Mouse (Mus musculus): Measurements from ENCODE around the gene Ttc17. TPM values are rescaled to one million over a fixed set of nuclear protein-coding genes. Genes with fewer than 3 reads are reported as not detected.
"Not testable (repeated sequence)": the region's sequence is repeated elsewhere in the genome, so short reads cannot be mapped to it uniquely, and the experiment has no call there.

Gene Ttc17
- total RNA-seq, 2 experiments from 2014 or later, result 29.2 to 31.9 TPM

DNA sequence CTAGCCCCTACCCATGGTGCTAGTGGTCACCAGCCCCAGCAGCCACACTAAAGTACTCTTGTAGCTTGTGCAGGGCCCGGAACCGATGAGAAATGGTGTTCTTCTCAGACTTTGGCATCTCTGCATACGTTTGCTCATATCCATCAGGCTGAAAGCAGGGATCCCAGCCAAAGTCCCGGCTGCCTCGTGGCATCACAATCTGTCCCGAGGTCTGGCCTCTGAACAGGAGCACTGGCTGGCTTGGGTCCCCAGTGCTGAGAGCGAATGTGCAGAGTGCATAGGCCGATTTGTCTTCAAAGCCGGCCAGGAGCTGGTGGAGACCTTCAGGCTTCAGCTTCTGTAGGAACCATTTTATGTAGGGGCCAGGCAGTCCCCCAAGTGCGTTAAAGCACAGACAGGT, 22.0 kb downstream of the Ttc17 start:
- intact Hi-C loops (cut with DNase I); DNase-seq: not testable (repeated sequence)

DNA sequence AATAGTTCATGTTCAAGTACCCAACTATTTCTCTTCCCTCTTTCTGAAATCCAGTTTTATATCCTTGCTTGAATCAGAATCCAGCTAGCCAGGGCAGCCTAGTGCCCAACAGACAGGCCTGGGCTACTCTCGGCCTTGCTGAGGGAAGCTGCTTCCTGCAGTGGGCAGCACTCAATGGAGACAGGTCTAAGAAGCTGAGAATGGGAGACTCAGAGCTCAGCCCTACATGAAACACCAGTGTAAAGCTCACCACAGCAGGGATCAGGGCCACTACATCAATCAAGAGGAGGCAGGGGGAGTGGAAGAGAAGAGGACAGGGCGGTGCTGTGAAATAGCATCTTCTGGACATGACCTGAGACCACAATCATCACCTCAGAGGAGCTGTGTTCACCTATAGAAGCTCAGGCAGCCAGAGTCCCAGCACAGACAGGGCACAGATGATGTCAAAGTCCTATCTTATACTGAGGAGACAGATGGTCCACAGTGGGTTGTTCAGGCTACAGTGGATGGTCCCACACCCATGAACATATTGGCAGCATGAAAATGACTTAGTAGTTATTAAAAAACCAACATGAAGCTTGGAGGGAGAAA, 25.3 kb downstream of the Ttc17 start:
- DNase-seq, result no peak
- intact Hi-C loops (cut with DNase I), result no loop called here

DNA sequence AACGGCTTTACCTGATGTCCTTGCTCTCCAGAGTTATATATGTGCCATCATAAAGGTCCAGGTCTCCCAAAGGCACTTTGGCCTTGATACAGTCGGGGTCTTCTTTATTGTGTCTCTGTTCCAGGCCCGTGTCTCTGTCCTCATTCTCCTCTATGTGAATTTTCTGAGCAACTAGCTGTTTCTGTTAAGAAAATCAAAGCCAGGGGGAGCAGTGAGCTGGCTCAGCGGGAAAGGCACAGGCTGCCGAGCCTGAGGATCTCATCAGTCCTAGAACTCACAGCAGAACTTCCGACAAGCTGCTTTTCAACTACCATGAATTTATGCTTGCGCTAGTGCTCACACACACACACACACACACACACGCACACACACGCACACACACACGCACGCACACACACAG, 27.8 kb downstream of the Ttc17 start:
- no peak for DNase-seq
- intact Hi-C loops (cut with DNase I), result no loop called here

DNA sequence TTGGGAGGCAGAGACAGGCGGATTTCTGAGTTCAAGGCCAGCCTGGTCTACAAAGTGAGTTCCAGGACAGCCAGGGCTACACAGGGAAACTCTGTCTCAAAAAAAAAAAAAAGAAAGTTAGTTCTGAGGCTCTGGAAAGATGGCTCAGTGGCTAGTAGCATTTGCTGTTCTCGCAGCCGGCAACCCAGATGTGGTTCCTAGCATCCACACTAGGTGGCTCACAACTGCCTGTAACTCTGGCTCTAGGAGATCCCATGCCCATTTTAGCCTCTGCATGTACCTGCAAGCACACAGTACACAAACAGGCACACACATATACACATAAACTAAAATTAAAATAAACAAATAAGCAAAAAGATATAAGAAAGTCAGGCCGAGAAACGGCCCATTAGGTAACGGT, 35.4 kb downstream of the Ttc17 start:
- intact Hi-C loops (cut with DNase I), result no loop called here
- peak; percentile 34 to 56 for DNase-seq

DNA sequence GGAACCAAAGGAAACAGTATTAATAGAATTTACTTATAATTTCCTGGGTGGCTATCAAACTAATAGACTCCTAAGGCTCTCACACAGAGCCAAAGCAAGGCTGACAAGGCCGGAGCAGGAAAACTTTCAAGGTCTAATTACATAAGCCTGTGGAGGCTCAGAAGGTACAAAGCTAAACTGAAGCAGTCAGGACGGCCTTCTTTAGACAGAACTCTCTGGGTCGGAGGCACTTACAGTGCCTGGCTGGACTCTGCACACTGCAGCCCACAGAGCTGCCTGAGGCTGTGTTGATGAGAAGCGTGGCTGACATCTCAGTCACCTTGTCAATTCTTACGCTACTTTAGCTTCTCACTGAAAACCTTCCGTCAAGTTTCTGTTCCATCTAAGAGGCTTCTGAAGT, 42.7 kb downstream of the Ttc17 start:
- intact Hi-C loops (cut with DNase I), result no loop called here
- no peak for DNase-seq

DNA sequence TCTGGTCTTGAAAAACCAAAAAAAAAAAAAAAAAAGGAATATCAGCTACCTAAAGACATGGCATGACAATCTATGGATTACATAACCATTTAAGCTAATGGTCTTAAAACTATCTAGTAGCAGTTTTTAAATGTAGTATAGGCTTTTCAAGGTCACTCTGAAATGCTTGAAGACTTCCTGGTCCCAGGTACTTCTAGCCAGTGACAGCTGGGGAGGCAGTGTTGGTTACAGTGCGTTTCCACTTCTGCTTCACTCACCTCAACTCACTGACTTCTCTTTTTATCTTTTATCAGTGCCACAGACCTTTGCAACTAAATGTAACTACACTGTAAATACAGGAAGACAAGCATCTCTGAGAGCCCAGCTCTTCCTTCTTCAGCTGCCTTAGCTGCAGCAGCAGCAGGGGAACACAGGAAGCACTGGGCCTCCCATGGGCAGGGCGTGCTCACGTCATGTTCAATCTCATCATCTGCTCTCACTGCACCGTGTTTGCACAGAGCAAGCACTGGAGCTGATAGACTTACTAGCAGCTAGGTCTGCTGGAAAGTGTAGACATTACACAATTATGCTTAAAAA, 46.0 kb downstream of the Ttc17 start:
- DNase-seq, result no peak
- intact Hi-C loops (cut with DNase I), result no loop called here

DNA sequence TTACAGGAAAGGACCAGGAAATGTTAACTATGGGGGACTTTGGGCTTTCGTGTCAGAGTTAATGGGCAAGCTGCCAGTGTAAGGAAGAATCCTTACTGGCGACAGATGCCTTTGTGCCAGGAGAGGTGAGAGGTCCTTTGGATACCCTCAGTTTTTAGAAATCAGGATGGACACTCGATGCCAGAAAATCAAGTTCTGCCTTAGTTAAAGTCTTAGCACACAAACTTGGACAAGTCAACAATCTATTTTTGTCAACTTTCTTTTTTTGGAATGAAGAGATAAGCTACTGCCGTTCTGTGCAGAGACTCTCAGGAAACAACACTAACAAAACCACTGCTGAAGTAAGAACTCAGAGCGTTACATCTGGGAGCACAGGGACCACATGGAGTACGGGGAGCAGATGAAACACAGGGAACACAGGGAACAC, 58.3 kb downstream of the Ttc17 start:
- intact Hi-C loops (cut with DNase I), result no loop called here
- DNase-seq, result peak; percentile 42 to 45

DNA sequence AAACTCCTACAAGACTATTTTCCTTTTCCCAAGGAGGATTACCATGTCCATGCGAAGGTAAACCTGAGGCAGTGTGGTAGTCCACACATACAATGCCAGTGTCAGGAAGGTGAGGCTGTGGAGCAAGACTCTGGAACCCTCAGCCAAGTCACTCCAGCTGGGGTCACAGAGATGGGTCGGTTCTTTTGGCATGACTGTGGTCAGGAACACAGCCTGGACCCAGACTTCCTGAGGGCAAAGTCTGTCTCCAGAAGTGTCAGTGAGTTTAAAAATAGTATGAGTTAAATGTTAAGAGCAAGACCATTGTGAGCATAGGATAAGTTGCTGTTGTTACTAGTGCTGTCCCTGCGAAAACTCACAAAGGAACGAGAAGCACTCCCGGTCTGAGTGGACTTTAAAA, 59.7 kb downstream of the Ttc17 start:
- no peak for DNase-seq
- intact Hi-C loops (cut with DNase I), result no loop called here

DNA sequence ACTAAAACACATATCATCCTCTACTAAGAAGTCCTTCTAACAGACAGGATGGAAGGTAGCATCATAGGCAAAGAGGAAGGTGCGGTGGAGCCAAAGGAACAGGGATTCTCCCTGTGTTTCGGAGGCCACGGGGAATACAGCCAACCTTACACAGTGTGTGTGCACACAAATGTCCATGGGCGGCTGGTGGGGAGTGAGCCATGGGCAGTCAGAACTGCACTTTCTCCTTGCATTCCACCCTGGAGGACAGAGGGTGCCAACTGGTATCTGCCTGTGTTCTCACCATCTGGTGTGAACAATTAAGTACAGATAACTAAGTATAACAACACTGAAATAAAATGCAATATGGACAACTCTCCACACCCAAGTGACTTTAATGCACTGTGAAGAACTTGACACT, 61.9 kb downstream of the Ttc17 start:
- peak; percentile 27 to 29 for DNase-seq
- intact Hi-C loops (cut with DNase I), result no loop called here

DNA sequence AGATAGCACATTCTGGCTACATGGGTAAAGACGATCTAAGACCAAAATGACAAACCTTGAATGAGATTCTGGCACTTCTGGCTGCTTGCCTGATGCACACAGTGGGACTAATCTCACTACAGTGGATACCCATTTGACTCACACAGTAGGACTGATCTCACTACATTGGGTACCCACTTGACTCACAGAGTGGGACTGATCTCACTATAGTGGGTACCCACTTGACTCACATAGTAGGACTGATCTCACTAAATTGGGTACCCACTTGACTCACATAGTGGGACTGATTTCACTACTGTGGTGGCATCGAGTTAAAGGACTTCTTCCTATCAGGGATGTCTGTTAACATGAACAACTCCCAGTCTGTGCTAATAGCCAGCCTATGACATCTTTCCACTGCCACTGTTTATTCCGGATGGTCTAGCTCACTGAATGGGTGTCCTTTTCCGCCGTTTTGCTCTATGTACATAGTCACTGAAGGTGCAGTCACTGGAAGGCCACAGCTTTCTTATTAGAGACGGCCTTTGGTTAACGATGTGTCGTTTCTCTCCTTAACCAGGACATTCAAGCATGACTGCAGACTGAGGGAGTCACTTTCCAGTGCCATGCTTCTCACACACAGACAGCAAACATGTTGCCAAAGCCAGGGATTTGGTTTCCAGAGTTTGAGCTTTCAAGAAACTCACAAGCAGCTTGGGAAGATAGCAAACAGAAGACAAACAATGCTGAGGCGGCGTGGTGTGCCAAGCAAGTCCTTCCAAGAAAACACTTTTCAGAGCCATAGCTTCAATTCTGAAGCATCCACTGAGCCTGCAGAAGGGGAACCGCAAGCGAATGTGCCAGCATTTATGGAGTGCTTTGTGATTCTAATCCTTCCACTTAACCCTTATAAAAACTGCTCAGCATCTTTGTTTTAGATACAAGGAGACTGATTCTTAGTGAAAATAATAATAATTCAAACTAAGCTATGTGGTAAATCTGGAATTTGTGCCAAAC, 62.9 kb downstream of the Ttc17 start:
- intact Hi-C loops (cut with DNase I), result no loop called here
- no peak for DNase-seq

DNA sequence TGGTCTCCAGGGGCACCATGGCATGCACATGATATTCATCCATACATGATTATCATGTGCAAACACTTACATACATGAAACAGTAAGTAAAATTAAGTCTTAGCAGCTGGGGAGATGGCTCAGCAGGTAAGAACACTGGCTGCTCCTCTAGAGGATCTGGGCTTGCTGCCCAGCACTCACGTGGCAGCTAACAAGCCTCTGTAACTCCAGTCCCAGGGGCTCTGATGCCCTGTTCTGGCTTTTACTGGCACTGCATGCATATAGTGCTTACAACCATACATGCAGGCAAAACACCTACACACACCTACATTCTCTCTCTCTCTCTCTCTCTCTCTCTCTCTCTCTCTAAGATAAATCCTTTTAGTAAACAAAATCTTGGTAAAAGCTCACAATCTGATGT, 65.7 kb downstream of the Ttc17 start:
- peak; percentile 66 to 76 for DNase-seq
- intact Hi-C loops (cut with DNase I), result no loop called here

DNA sequence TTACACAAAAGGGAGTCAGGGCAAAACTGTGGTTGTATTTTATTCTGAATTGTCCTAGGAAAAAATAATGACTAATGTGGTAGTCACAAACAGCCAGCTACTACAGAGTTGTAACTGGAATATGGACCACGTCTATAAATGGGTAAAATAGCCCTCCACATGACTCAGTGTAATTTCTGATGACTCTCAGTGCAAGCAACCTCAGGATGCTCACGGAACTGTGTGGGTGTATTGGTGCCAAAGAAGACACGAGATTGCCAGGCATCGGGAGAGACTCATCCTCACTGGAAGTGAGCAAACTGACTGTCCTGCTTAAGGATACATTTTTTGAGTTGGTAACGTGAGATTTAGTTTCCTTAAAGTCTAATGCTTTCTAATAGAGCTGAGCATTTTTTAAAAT, 67.0 kb downstream of the Ttc17 start:
- intact Hi-C loops (cut with DNase I), result no loop called here

DNA sequence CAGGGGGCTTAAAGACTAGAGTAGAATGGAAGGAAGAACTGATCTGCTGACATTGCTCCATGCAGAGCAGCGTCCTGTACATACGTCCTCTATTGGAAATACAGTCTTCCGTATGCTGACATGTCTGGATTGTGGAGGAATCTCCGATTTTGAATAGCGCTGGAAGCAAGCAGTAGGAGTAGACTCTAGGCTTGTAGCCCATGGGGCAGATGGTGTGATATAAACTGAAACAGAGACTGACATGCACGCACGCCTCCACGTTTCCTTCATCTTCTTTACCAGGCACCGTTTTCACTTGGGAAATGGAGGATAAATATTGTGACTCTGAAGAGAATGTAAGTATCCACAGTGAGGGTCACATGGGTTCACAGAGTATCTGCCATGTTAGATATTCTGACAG, 70.2 kb downstream of the Ttc17 start:
- intact Hi-C loops (cut with DNase I), result no loop called here
- no peak for DNase-seq

More for the DNA sequence above, 67.0 kb downstream of the Ttc17 start:
- DNase-seq, result no peak

DNA sequence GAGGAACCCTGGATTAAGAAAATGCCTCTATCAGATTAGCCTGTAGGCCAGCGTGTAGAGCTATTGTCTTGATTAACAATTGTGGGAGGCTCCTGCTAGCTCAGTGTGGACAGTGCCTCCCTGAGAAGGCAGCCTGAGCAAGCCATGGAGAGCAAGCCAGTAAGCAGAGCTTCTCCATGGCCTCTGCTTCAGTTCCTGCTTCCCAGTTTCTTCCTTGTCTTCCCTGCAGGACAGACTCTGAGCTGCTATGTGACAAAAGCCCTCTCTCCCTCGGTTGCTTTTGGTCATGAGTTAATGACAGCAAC, 71.8 kb downstream of the Ttc17 start:
- intact Hi-C loops (cut with DNase I), result no loop called here
- DNase-seq, result no peak

DNA sequence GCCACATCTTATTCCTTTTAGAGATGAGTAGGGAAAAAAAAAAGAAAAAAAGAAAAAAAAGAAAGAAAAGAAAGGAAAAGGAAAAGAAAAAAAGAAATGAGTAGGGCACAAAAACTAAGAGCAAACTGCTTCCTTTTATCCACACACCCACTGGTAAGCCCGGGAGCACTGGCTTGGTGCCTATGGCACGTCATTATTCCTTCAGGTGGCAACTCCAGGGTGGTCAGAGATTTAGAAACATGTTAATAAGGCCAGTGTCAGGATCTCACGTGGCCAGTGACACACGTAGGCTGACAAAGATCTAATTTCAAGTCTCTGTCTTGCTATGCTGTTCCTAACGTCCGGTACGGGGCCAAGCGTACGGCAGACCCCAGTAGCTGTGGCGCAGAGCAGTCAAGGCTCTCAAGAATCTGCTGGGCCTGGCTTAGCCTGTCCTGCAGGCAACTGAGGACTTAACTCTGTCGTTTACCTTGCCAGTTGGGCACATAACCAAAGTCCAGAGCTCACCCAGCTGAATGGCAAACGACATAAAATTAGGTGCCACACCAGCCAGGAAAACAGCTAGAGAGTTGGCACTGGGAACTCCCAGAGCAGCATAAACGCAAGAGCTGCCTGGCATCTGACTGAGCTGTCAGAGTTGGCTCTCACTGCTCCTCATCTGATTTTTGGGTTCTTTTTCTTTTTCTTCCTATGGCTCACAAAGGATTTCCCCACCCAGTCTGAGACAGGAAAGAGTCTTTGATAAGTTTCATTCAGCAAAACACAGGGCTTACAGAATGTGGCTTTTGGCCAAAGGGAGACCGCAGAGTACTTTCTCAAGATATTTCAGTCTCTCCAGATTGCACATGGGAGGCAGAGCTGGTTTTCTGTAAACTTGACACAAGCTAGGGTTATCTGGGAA, 72.4 kb downstream of the Ttc17 start:
- intact Hi-C loops (cut with DNase I), result no loop called here
- DNase-seq, result peak; percentile 46 to 50

DNA sequence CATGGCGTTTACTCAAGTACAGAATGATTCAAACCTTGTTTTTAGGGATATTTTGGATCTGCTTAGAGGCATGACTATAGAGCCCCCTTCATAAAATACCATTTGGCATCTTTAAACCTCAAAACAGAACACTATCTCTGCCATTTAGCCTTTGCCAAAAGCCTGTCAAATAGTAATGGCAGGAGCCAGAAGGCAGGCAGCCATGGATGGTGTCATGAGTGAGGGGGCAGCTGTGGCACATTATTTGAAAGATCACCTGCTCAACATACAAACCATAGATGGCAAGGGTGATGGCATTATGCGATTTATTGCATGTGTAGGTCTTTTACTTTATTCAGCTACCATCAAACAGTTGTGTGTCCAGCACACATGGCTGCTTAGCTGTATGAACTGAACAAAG, 73.4 kb downstream of the Ttc17 start:
- intact Hi-C loops (cut with DNase I), result no loop called here
- DNase-seq, result no peak

DNA sequence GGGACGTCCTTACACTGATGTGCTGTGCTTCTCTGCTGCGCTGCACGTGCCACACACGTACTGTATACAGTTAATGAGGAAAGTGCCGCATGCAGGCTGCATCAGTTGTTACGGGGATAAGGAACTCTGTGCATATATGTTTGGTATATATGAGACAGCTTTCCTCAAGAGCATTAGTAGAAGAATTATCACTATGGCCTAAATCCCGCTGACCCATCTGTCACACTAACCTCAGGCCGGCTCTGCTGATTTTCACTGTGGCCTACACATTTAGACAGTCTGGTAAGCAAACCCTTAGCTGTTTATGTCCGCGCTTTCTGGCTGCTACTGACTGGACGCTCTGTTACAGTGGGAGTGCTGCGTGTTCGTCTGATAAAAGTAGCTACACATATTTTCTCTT, 77.2 kb downstream of the Ttc17 start:
- DNase-seq, result no peak
- intact Hi-C loops (cut with DNase I), result no loop called here

DNA sequence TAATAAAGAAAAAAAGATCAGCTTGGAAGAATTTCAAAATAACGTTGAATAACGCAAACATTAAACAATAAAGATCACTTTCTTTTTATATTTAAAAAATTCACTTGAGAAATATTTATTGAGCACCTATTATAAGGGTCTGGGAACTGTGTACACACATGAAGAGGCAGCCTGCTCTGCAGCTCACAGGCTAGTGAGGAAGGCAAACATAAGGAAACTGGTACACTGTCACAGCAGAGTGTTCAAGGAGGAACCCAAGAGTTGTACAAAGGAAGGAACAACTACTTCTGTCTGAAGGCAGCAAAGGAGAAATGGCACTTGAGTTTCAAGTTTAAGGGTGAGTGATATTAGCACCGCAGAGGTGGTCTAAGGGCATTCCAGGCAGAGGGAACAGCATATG, 78.7 kb downstream of the Ttc17 start:
- no peak for DNase-seq
- intact Hi-C loops (cut with DNase I), result no loop called here

DNA sequence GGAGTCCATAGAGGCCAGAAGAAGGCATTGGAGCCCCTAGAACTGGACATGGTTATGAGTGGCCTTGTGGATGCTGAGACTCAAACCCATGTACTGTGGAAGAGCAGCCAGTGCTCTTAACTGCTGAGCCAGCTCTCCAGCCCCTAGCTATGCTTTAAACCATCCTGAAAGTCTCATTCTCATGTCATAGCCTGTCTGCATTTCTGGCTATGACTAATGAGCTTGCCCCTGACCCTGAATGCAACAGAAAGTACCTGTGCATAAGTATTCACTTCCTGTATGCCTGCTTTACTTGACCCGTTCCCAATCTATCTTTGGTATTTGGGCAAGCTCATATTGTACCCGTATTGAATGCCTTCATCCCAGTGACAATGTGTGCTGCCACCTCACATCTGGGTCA, 86.7 kb downstream of the Ttc17 start:
- intact Hi-C loops (cut with DNase I), result no loop called here
- DNase-seq, result no peak

DNA sequence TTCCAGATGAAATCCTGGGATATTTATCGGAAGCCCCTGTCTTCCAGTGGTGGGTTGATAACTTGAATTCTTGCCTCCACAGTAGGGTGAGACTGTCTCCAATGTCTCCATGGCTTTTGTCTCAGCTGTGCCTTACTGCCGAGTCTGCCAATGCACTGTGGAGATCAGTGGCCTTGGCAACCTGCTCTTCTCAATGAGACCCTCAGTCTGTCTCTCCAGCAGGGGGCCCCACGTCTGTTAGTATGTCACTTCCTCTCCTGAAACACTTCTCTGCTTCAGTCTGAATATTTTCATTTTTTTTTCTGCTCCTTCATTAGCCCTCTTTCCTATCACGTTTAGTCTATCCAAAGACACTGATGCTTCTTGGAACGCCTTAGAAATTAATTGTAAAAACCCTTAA, 90.0 kb downstream of the Ttc17 start:
- intact Hi-C loops (cut with DNase I), result no loop called here

DNA sequence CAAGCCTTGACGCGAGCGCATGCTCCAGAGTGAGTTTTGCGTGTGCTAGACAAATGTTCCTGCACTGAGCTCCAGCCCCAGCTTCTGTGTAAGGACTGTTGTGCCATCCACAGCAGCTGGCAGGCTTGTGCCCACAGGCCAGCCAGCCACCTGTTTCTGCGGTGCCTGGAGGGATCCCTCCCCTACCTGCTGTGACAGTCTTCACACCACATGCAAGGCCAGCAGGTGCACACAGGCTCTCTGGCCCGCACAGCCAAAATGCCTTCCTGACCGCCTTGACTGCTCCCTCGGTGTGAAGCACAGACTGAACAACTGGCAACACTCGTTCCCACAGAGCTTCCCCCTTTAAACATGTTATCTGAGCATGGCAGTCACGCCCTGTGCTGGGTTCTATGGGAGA, 102.5 kb downstream of the Ttc17 start:
- DNase-seq, result no peak
- intact Hi-C loops (cut with DNase I), result no loop called here

More for the DNA sequence above, 90.0 kb downstream of the Ttc17 start:
- DNase-seq, result no peak

Measured in heart, postnatal 10 days (tissue).